Mouse (Mus musculus) liver, adult 2 months (tissue): ENCODE data around the gene Tmem179b.

Source experiments
- CTCF ChIP-seq: fragments of 200-500 bp; IDR thresholded peaks from 2 replicates; pipeline ENCODE4 v1.5.1; 2011; ENCODE audit warnings: low read depth, low read length, control low read depth
- POLR2A ChIP-seq: fragments of 200-500 bp; IDR thresholded peaks from 2 replicates; pipeline ENCODE4 v1.6.1; 2011; ENCODE audit warnings: low read length, control low read depth; ENCODE audit not compliant: insufficient read depth; ENCODE audit errors: extremely low read depth

GRCm38 (mm10) chr19:8765562-8765961 lies 8.7 kb downstream of the Tmem179b start:
- TF ChIP-seq CTCF (no peak), POLR2A (no peak)
